Mouse (Mus musculus): ENCODE results near the gene Dis3. TPM values are rescaled to one million over a fixed set of nuclear protein-coding genes. Genes with fewer than 3 reads are reported as not detected.

Dis3 gene
- total RNA-seq (2023), result 31.2 TPM

DNA sequence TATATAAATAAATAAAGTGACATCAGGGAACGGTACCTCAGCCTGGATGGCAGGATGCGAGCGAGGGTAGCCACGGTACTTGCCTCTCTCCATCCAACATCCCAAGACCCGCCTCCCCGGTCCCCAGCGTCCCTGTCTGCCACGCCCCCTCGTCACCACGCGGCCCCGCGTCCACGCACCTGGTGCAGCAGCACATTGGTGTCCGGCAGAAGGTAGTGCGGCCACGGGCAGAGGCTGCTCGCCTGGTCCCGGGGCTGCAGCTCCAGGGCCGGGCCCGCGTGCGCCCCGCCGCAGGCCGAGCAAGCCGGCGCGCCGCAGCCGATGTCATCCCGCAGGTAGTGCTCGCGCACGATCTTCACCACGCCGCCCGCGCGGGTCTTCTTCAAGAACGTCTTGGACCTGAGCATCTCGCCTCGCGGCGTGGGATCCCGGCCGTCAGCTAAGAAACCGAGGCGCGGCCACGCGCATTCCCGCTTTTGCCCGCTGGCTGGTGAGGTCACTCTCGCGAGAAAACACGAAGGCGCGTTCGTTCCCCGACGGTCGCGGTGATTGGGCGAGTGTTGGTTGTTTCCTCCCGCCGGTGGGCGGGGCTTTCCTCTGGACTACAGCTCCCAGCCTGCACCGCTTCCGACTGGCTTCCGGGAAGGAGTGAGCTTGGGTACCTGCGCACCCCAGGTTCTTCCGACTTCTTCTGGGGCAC lies at the start of gene Dis3, which contains the start of gene Pibf1:
Gene Dis3 (minus strand): TSS at position 504 of the 700 bp plus-strand sequence.
Gene Pibf1 (plus strand): TSS at position 158 of the 700 bp plus-strand sequence.

DNA sequence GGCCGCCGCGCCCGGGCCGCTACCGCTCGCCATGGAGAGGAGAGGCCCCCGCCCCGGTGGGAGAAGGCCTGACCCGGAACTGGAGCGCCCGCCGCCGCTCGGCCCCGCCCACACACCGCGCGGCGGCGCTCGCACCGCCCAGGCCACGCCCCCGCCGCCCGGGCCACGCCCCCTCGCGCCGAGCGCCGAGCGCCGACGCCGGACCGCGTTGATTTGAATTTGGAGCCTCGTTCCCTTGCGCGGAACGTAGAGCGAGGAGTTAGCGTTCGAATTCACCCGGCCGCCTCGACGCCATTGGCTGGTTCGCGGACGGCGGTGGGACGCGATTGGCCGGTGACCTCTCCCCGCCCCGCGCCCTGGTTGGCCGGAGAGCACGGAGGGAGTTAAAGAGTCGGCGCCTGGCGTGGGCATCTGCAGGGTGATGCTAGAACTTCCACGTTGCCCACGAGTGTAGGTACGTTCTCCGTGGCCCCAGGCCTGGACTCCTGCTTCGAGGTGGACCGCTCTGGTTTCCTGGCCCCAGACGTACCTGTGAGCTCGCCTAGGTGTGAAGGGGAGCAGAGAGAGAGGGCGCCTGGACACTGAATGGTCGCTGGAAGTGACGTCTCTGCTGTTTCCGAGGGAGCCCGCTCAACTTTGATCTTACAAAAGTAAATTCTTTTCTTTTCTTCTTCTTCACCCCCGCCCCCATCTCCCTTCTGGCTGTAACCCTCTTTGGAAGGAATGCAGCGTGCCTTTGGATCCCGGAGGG lies 53.4 kb downstream of the Dis3 start, which contains the start of the genes Mzt1 and Bora:
Gene Mzt1 (minus strand): TSS at position 104 of the 751 bp plus-strand sequence.
Gene Bora (plus strand): TSS at position 192 of the 751 bp plus-strand sequence.

Other genes starting within 250 kb of the Dis3 start
- 2.5 TPM for gene Rpl36a-ps1, start 105.5 kb downstream of the Dis3 start, total RNA-seq (2023)
- gene Mzt1, start 53.6 kb downstream of the Dis3 start, total RNA-seq (2023), result 22.5 TPM
- 15.7 TPM for gene Bora, start 53.5 kb downstream of the Dis3 start, total RNA-seq (2023)
- 19.9 TPM for gene Pibf1, start 346 bp downstream of the Dis3 start, total RNA-seq (2023)
- 0.18 TPM for gene Klf5, start 198.9 kb upstream of the Dis3 start, total RNA-seq (2023)